Mouse (Mus musculus): ENCODE measurements around the gene Ak2. TPM values are rescaled to one million over a fixed set of nuclear protein-coding genes. Genes with fewer than 3 reads are reported as not detected.

Gene Ak2
- polyA plus RNA-seq, 2 experiments = 127 to 165 TPM

DNA sequence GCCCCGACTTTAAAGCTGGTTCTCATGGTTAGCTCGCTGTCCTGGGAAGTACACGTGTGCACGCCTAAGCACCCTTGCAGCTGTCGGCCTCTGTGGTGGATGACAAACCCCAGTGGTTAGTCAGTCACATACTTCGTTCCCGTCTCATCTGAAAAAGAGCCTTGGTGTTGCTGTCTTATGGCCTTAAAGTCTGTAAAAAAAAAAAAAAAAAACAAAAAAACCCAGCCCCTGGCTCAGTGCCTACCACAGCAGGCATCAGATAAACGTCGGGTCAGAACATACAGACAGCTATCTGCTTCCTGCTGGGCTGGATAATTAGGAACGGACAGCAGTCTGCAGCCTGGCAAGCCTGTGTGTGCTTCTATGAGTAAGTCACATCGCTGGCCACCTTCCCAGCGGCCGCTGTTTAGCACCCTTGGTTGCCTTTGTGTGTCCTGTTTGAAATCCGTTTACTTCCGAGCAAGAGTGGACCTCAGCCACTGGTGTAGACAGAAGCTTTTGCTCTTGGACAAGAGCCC, 19.9 kb downstream of the Ak2 start:
- H3K36me3 ChIP-seq (ENCODE audit: control insufficient read depth, insufficient read depth, low read length) = peaks cover 49% of the 10 kb centered on the region
- 53% methylated on average over 15 of the region's 15 CpGs for WGBS
- ATAC-seq (ENCODE audit: low FRiP score, low read depth) = peak; percentile 21; the same call in 1 of the 2 replicates

DNA sequence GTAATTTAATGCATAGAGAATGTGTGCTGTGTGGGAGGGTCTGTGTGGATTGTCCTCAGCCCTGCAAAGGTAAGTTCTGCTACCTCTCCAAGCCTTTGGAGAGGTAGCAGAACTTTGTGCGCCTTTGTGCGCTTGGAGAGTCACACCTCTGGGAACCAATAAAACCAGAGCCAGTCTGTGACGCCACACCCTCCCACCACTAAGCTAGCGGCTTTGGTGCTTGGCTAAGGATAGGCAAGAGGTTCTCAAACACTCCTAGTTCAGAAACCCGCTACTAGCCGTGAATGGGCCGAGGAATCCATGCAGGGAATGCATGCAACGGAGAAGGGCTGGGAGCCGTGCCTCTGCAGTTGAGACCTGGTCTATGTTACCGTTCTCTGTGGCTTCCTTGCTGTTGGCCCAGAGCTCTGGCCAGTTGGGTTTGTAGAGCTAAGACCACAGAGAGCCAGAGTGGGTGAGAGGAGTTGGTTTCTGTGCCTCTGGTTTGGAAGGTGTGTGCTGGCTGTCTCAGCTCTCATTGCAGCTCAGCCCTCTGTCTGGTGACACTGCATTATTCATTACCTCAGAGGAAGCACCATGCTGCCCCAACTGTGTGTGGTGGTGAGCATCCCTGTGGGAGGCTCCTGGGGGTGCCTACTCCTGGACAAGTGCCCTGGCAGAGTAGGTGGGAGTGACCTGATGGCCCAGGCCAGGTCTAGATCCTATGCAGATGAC, 21.6 kb downstream of the Ak2 start:
- H3K9me3 ChIP-seq (ENCODE audit: control insufficient read depth, low read length) = no peaks in the 10 kb centered on the region
- DNase-seq (ENCODE audit: low spot score) (no peak), ATAC-seq (ENCODE audit: low FRiP score, low read depth) (no peak)
- H3K4me1 ChIP-seq (ENCODE audit: control insufficient read depth, insufficient read depth, low read length) = peaks cover 3% of the 10 kb centered on the region; the same call in 1 of the 2 replicates
- TF ChIP-seq POLR2A (IDR thresholded peaks at IDR 0.05; ENCODE audit: borderline replicate concordance, extremely low read depth, insufficient read depth, insufficient read length) = no peak
- WGBS = 37% methylated on average over 10 of the region's 10 CpGs
- H3K4me3 ChIP-seq (replicated peaks; ENCODE audit: low read length) = no peak overlapping the region
- no peak overlapping the region for H3K9ac ChIP-seq (ENCODE audit: low read depth, low read length, severe bottlenecking)
- peaks cover 33% of the 10 kb centered on the region for H3K36me3 ChIP-seq (ENCODE audit: control insufficient read depth, insufficient read depth, low read length)
- no peaks in the 10 kb centered on the region for H3K27me3 ChIP-seq (ENCODE audit: control insufficient read depth, insufficient read depth, low read length)
- no peak overlapping the region for H3K27ac ChIP-seq (replicated peaks; ENCODE audit: low read depth, low read length)
- no peak overlapping the region for H3K4me2 ChIP-seq (replicated peaks; ENCODE audit: low read depth, low read length, severe bottlenecking)

More for the DNA sequence above, 19.9 kb downstream of the Ak2 start:
- no peaks in the 10 kb centered on the region for H3K9me3 ChIP-seq (ENCODE audit: control insufficient read depth, low read length)
- no peak for DNase-seq (ENCODE audit: low spot score)
- H3K4me2 ChIP-seq (replicated peaks; ENCODE audit: low read depth, low read length, severe bottlenecking) = no peak overlapping the region
- no peak overlapping the region for H3K4me3 ChIP-seq (replicated peaks; ENCODE audit: low read length)
- TF ChIP-seq POLR2A (IDR thresholded peaks at IDR 0.05; ENCODE audit: borderline replicate concordance, extremely low read depth, insufficient read depth, insufficient read length) = no peak
- no peak overlapping the region; the same call in 1 of the 2 replicates for H3K9ac ChIP-seq (ENCODE audit: low read depth, low read length, severe bottlenecking)
- H3K27ac ChIP-seq (replicated peaks; ENCODE audit: low read depth, low read length) = no peak overlapping the region
- peaks cover 3% of the 10 kb centered on the region; the same call in 1 of the 2 replicates for H3K4me1 ChIP-seq (ENCODE audit: control insufficient read depth, insufficient read depth, low read length)
- H3K27me3 ChIP-seq (ENCODE audit: control insufficient read depth, insufficient read depth, low read length) = no peaks in the 10 kb centered on the region

DNA sequence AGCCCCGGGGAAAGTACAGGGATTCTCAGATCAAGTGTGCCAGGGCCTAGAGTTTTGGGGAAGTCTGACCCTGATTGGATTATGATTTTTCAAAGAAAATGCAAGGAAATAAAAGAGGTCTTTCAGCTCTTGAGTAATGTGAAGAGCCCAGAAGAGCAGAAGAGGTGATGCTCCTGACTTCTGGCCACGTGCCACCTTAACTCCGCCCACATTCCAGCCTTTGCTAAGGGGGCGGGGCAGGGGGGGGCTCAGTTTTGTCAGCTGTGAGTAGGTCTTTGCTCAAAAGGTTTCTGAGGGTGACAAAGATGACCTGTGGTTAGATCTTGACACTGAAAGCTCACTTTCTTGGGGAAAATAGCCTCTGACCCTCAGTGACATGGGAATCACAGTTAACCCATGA, 24.6 kb downstream of the Ak2 start:
- TF ChIP-seq POLR2A (IDR thresholded peaks at IDR 0.05; ENCODE audit: borderline replicate concordance, extremely low read depth, insufficient read depth, insufficient read length) = no peak
- WGBS = 27% methylated on average over 4 of the region's 4 CpGs
- DNase-seq (ENCODE audit: low spot score) = no peak
- Histone ChIP-seq H3K36me3 (ENCODE audit: control insufficient read depth, insufficient read depth, low read length) (0 out of 2 replicates have a peak, but pooled peaks cover 5% of the 10 kb centered on the region), H3K9me3 (ENCODE audit: control insufficient read depth, low read length) (no peaks in the 10 kb centered on the region), H3K4me3 (replicated peaks; ENCODE audit: low read length) (no peak overlapping the region), H3K4me1 (ENCODE audit: control insufficient read depth, insufficient read depth, low read length) (peaks cover 3% of the 10 kb centered on the region; the same call in 1 of the 2 replicates), H3K27ac (replicated peaks; ENCODE audit: low read depth, low read length) (no peak overlapping the region), H3K4me2 (replicated peaks; ENCODE audit: low read depth, low read length, severe bottlenecking) (no peak overlapping the region), H3K9ac (ENCODE audit: low read depth, low read length, severe bottlenecking) (no peak overlapping the region), H3K27me3 (ENCODE audit: control insufficient read depth, insufficient read depth, low read length) (no peaks in the 10 kb centered on the region)
- ATAC-seq (ENCODE audit: low FRiP score, low read depth) = no peak

DNA sequence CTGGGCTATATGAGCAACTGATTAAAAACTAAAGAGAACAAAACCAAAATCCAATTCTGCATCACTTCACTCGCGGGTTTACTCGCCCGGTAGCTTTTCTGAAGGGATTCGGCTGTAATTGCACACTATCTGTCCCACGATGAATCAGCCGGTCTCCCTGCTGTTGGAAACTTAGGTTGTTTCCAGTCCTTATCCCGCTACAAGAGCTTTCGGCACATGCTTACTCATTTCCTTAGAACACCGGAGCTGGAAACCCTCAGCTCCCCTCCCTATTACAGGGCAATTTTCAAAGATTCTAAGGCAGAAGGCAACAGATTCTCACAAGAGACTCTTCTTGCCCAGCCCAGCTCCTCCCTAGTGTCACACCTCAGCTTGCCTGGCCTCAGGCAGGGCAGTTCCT, 25.4 kb downstream of the Ak2 start:
- 87% methylated on average over 10 of the region's 10 CpGs for WGBS
- H3K36me3 ChIP-seq (ENCODE audit: control insufficient read depth, insufficient read depth, low read length) = no peaks in the 10 kb centered on the region
- TF ChIP-seq POLR2A (IDR thresholded peaks at IDR 0.05; ENCODE audit: borderline replicate concordance, extremely low read depth, insufficient read depth, insufficient read length) = no peak
- DNase-seq (ENCODE audit: low spot score) (no peak), ATAC-seq (ENCODE audit: low FRiP score, low read depth) (no peak)
- H3K4me2 ChIP-seq (replicated peaks; ENCODE audit: low read depth, low read length, severe bottlenecking) = no peak overlapping the region
- H3K27ac ChIP-seq (replicated peaks; ENCODE audit: low read depth, low read length) = no peak overlapping the region
- peaks cover 3% of the 10 kb centered on the region; the same call in 1 of the 2 replicates for H3K4me1 ChIP-seq (ENCODE audit: control insufficient read depth, insufficient read depth, low read length)
- H3K27me3 ChIP-seq (ENCODE audit: control insufficient read depth, insufficient read depth, low read length) = no peaks in the 10 kb centered on the region
- H3K4me3 ChIP-seq (replicated peaks; ENCODE audit: low read length) = no peak overlapping the region
- no peaks in the 10 kb centered on the region for H3K9me3 ChIP-seq (ENCODE audit: control insufficient read depth, low read length)
- H3K9ac ChIP-seq (ENCODE audit: low read depth, low read length, severe bottlenecking) = no peak overlapping the region

DNA sequence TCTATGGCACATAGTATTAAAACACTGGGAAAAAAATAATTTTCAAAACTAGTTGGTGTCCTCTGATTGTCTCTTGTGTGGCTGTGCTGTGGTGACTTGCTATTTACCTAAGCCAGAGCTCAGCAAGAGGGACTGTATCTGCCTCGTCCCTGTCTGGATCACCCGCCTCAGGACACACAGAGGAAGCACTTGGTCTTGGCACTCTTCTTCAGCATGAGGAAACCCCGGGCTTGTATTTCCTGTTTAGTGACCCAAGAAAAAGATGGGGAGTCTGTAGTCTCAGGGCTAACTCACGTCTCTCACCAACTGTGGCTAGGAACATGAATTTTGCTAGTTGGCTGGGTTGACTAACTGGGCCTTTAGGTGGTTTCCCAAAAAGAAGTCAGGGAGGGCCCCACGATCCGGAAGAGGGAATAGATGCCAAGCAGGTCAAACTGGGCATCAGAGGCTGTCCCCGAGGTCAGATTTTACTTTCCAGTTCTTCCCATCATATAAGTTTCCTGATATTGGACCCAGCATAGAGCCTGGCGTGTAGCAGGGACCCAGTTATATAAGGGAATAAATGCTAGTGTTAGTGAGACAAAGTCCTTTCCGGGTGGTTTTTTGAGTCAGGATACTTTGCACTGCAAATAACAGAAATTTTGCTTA, 27.2 kb downstream of the Ak2 start:
- DNase-seq (ENCODE audit: low spot score) (no peak), ATAC-seq (ENCODE audit: low FRiP score, low read depth) (no peak)
- no peak overlapping the region for H3K9ac ChIP-seq (ENCODE audit: low read depth, low read length, severe bottlenecking)
- no peak overlapping the region for H3K4me2 ChIP-seq (replicated peaks; ENCODE audit: low read depth, low read length, severe bottlenecking)
- no peak overlapping the region for H3K27ac ChIP-seq (replicated peaks; ENCODE audit: low read depth, low read length)
- H3K36me3 ChIP-seq (ENCODE audit: control insufficient read depth, insufficient read depth, low read length) = no peaks in the 10 kb centered on the region
- H3K4me3 ChIP-seq (replicated peaks; ENCODE audit: low read length) = no peak overlapping the region
- no peaks in the 10 kb centered on the region for H3K9me3 ChIP-seq (ENCODE audit: control insufficient read depth, low read length)
- peaks cover 3% of the 10 kb centered on the region; the same call in 1 of the 2 replicates for H3K4me1 ChIP-seq (ENCODE audit: control insufficient read depth, insufficient read depth, low read length)
- no peak for TF ChIP-seq POLR2A (IDR thresholded peaks at IDR 0.05; ENCODE audit: borderline replicate concordance, extremely low read depth, insufficient read depth, insufficient read length)
- 87% methylated on average over 9 of the region's 9 CpGs for WGBS
- H3K27me3 ChIP-seq (ENCODE audit: control insufficient read depth, insufficient read depth, low read length) = no peaks in the 10 kb centered on the region
